Mouse (Mus musculus) hindlimb bud, embryonic 11.5 days (tissue): ENCODE results near the gene Thsd7b.
"Not testable (repeated sequence)": the region's sequence is repeated elsewhere in the genome, so short reads cannot be mapped to it uniquely, and the experiment has no call there.

Experiments used
- DNase-seq: peaks from one replicate; pipeline ENCODE4 v3.0.0-alpha.2; 2012; ENCODE audit warnings: low read depth, low spot score; ENCODE audit errors: extremely low spot score

Gene Thsd7b

GRCm38 (mm10) chr1:130062105-130062504 is 789.0 kb downstream of the Thsd7b start:
- DNase-seq, result no peak

GRCm38 (mm10) chr1:130066193-130066959 is 793.3 kb downstream of the Thsd7b start:
- DNase-seq, result no peak

GRCm38 (mm10) chr1:130083788-130084187 is 810.7 kb downstream of the Thsd7b start:
- no peak for DNase-seq

GRCm38 (mm10) chr1:130085207-130085606 is 812.1 kb downstream of the Thsd7b start:
- no peak for DNase-seq

- DNase-seq, result no peak
Observed at GRCm38 (mm10) chr1:130085910-130086309, 812.8 kb downstream of the Thsd7b start.

GRCm38 (mm10) chr1:130099227-130099626 is 826.1 kb downstream of the Thsd7b start:
- DNase-seq, result no peak

GRCm38 (mm10) chr1:130112580-130113314 is 839.6 kb downstream of the Thsd7b start:
- DNase-seq, result no peak

- DNase-seq, result no peak
Observed at GRCm38 (mm10) chr1:130113549-130113948, 840.4 kb downstream of the Thsd7b start.

GRCm38 (mm10) chr1:130130901-130131300 is 857.8 kb downstream of the Thsd7b start:
- DNase-seq, result no peak

- DNase-seq, result no peak
Observed at GRCm38 (mm10) chr1:130166187-130166586, 893.1 kb downstream of the Thsd7b start.

- DNase-seq, result no peak
Observed at GRCm38 (mm10) chr1:130167260-130167659, 894.2 kb downstream of the Thsd7b start.

- DNase-seq, result no peak
Observed at GRCm38 (mm10) chr1:130169875-130170274, 896.8 kb downstream of the Thsd7b start.

- no peak for DNase-seq
Observed at GRCm38 (mm10) chr1:130170290-130170689, 897.2 kb downstream of the Thsd7b start.

GRCm38 (mm10) chr1:130186836-130187235 is 913.7 kb downstream of the Thsd7b start:
- not testable (repeated sequence) for DNase-seq

GRCm38 (mm10) chr1:130192190-130193028 is 919.3 kb downstream of the Thsd7b start:
- peak; percentile 16 for DNase-seq

- DNase-seq, result no peak
Observed at GRCm38 (mm10) chr1:130217404-130217803, 944.3 kb downstream of the Thsd7b start.

- DNase-seq, result no peak
Observed at GRCm38 (mm10) chr1:130222904-130223303, 949.8 kb downstream of the Thsd7b start.

GRCm38 (mm10) chr1:130245563-130245962 is 972.5 kb downstream of the Thsd7b start:
- DNase-seq, result no peak

GRCm38 (mm10) chr1:130246264-130246663 is 973.2 kb downstream of the Thsd7b start:
- DNase-seq, result not testable (repeated sequence)

GRCm38 (mm10) chr1:130246930-130247329 is 973.8 kb downstream of the Thsd7b start:
- DNase-seq, result not testable (repeated sequence)

- DNase-seq, result no peak
Observed at GRCm38 (mm10) chr1:130262046-130262445, 988.9 kb downstream of the Thsd7b start.
